Mouse (Mus musculus) cerebellum, adult 11-12 months (tissue): Measurements from ENCODE around the gene Gcnt2.
"Not testable (repeated sequence)": the region's sequence is repeated elsewhere in the genome, so short reads cannot be mapped to it uniquely, and the experiment has no call there.

ENCODE experiments used
- DNase-seq: peaks from one replicate; pipeline ENCODE4 v3.0.0; 2022

Gene Gcnt2

DNA sequence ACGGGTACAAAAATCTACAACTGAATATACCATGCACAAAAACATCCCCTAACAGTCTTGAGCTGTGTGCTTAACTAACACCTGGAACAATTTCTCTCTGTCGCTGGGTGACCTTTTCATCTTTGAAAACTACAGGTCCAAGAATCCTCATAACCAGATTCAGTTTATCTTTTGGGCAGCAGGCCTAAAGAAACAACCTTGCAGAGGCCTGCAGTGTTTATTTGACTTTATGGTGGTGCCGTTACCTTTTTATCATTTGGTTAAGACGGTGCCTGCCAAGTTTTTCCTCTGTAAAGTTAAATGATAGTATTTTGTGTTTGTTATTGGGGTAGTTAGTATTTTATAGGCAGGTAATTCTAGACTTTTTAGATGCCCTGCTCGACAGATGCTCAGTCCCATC is 15.9 kb downstream of the Gcnt2 start:
- no peak for DNase-seq

DNA sequence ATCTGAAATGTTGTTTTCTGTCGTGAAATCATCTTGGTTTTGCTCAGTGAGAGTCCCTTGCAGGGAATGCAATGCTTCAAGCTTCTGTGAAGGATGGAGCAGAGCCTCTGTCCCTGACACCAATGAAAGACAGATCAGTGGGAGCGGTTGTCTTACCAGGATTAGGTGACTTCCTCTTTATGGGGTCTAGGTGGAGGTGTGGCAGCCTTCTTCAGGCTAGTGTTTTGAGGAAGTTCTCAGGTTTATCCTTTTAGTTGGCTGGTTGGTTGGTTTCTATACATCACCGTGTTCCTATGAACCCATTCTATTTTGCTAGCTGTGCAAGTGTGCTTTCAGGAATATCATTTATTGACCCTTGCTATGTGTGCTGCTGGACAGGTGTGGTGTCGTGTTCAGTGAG is 18.0 kb downstream of the Gcnt2 start:
- DNase-seq: no peak

- DNase-seq: no peak
These were observed 21.0 kb downstream of the Gcnt2 start for GRCm38 (mm10) chr13:40880557-40880956.

DNA sequence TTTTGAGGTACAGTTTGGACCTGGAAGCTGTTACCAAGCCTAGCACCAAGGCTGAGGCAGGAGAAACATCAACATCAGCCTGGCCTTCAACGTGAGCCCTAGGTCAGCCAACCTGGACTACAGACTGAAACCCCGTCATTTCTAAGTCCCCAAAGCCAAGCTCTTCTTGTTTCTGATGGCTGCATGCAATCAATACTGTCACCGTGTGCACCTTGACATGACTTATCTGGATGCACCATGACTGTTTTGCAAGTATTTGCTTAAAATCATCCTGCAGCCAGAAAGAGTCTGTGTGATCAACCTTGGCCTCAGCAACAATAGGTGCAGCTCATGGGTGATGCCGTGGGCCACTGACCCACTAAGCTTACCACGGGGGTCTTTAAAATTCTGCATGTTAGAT is 23.1 kb downstream of the Gcnt2 start:
- no peak for DNase-seq

DNA sequence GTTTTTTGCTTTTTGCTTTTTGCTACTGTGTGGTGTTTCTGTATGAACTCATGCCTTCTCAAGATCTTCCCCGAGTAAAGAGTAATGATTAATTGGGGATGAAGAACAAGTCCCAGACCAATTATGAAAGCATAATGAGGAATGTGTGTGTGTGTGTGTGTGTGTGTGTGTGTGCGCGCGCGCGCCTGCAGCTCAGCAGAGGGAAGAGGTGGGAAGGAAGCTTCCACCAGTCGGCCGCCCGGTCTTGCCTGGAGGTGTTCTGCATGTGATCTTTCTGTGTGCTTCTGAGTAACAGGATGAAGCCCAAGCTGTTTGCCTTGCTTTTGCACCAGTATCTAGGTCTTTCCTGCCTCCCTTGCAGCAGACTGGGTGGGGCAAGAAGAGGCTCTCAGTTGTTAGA is 24.3 kb downstream of the Gcnt2 start:
- no peak for DNase-seq

GRCm38 (mm10) chr13:40884878-40885277 is 25.3 kb downstream of the Gcnt2 start:
- no peak for DNase-seq

DNA sequence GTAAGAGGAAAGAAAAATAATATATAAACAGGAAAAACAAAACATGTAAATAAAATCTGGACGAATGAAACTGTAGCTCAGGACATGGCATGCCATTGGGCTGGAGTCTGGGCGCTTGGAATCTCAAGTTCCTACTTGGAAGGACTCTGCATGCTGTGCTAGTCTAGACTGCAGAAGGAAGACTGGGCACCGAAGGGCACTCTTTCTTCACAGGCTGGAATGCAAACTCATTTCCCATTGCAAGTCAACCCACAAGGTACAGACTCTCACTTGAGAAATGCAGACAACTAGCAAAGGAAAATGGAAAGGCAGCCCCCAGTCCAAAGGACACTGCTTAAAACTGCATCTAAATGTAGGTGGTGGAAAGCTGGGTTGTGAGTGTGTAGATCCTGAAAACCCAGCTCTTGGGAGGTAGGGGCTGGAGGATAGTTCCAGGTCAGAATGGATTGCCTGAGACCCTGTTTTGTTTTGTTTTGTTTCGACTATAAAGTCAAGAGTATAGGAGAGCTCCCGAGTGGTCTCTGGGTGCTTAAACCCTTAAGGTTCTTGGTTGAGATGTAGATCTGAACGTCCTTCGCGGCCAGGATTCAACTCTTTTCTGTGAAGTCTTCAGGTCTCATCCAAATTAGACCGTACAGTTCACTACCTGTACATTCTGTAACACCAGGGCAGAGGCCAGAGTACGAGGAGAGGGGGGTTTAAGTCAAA is 26.5 kb downstream of the Gcnt2 start:
- DNase-seq: no peak

GRCm38 (mm10) chr13:40886643-40887381 is 27.3 kb downstream of the Gcnt2 start:
- no peak for DNase-seq

GRCm38 (mm10) chr13:40890595-40890994 is 31.0 kb downstream of the Gcnt2 start:
- no peak for DNase-seq

GRCm38 (mm10) chr13:40891369-40891768 is 31.8 kb downstream of the Gcnt2 start:
- not testable (repeated sequence) for DNase-seq

- no peak for DNase-seq
These were observed 32.5 kb downstream of the Gcnt2 start for GRCm38 (mm10) chr13:40892043-40892442.

- no peak for DNase-seq
These were observed 33.0 kb downstream of the Gcnt2 start for GRCm38 (mm10) chr13:40892547-40892946.

GRCm38 (mm10) chr13:40893573-40893972 is 34.0 kb downstream of the Gcnt2 start:
- DNase-seq: no peak

DNA sequence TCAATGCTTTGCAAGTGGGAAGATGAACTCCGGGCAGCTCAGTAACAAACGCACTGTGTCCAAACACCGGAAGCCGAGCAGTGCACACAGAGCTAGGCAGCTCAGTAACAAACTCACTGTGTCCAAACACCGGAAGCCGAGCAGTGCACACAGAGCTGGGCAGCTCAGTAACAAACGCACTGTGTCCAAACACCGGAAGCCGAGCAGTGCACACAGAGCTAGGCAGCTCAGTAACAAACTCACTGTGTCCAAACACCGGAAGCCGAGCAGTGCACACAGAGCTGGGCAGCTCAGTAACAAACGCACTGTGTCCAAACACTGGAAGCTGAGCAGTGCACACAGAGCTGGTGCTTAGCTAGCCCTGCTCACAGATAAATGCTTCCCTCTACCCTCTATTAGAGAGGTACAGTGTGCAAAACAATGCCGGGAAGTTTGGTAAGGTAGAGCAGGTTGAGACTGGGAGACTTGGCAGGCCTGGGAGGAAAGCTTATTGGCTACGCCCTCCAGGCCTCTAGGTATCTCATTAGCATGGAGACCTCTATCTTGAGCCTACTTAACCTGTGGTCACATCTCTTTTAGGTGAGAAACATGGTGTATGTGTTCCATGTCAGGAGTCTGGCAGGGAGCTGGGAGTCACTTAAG is 38.6 kb downstream of the Gcnt2 start:
- DNase-seq: not testable (repeated sequence)

DNA sequence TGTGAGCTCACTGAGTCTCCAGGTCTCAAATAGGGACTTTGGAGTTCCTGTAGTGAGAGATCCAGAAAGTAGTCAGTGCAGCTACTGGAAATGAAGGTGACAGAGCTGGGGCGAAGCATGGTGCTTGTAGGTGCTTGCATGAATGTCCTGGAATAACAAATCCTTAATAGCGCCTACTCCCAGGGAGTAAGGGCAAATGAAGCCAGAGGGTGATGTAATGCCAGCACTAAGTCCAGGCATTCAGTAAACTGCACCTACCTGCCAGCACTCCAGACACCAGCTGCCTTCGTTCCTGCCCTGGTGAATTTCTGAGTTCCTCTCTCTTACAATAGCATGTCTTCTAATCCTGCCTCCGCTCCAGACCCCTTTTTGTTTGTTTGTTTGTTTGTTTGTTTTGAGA is 39.1 kb downstream of the Gcnt2 start:
- DNase-seq: no peak

GRCm38 (mm10) chr13:40899349-40899993 is 39.9 kb downstream of the Gcnt2 start:
- DNase-seq: no peak

- DNase-seq: no peak
These were observed 40.7 kb downstream of the Gcnt2 start for GRCm38 (mm10) chr13:40899994-40900970.

- DNase-seq: no peak
These were observed 41.7 kb downstream of the Gcnt2 start for GRCm38 (mm10) chr13:40901263-40901662.

- no peak for DNase-seq
These were observed 42.4 kb downstream of the Gcnt2 start for GRCm38 (mm10) chr13:40901831-40902459.

- DNase-seq: no peak
These were observed 44.5 kb downstream of the Gcnt2 start for GRCm38 (mm10) chr13:40904080-40904479.

DNA sequence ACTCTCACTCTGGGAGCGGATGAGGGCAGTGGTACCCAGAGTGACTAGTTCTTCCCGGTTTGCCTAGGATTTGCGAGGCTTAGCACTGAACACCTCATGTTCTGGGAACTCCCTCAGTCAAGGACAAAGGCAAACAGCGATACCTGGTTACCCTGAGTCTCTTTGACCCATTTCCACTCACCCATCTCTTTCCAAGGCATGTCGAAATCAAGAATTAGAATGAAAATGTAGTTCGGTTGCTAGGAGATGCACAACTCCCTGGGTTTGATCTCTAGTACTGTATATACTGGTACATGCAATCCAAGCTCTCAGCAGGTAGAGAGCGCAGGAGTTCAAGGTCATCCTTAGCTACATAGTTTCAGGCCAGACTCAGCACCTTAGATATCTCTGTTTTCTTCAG is 47.0 kb downstream of the Gcnt2 start:
- DNase-seq: no peak

GRCm38 (mm10) chr13:40907274-40907673 is 47.7 kb downstream of the Gcnt2 start:
- no peak for DNase-seq
